In the genomic region with DNA sequence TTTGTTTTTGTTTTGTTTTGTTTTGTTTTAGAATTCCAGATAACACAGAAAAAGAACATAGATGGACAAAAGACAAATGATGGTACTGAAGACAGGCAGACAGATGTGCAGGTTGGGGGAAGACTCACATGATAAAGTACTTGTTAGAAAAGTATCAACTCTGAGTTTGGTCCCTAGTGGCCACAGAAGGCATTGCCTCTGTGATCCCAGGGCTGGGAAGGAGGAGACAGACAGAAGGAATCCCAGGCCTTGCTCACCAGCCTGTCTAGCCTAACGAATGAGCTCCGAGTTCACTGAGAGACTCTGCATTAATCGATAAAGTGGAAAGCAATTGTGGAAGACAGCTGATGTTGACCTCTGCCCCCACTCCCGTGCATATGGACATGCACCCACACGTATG, we compare ENCODE assay signal across 13 mouse cellular contexts. TPM values are rescaled to one million over a fixed set of nuclear protein-coding genes. Genes with fewer than 3 reads are reported as not detected.
DNase-seq lines count a peak whose midpoint lies in the region; ATAC-seq and TF ChIP-seq lines count a peak whose summit lies in the region.
"Had no signal": no experiment of that assay in that cellular context is flagged by ENCODE, and none has a peak within 500 bp of the region (broad histone marks: within the 10 kb centered on the region; RNA-seq: fewer than 3 reads in every experiment).

No protein-coding gene starts in this region.

- TF ChIP-seq EP300 in liver, postnatal 0 days (IDR thresholded peaks at IDR 0.05; ENCODE audit: low read depth): no peak

- no peak overlapping the region for H3K9ac ChIP-seq in liver, postnatal 0 days (replicated peaks)
- no peak overlapping the region for H3K9ac ChIP-seq in liver, embryonic 12.5 days
- H3K9ac ChIP-seq: embryonic facial prominence, embryonic 13.5 days; limb, embryonic 12.5 days had no signal

- 53% methylated on average over 5 of the region's 5 CpGs for WGBS in liver, postnatal 0 days (ENCODE audit: insufficient replicate concordance)
- 54% methylated on average over 5 of the region's 5 CpGs for WGBS in liver, embryonic 12.5 days (ENCODE audit: insufficient replicate concordance)

- no peak overlapping the region for H3K4me2 ChIP-seq in liver, postnatal 0 days (ENCODE audit: low read depth, low read length)
- H3K4me2 ChIP-seq in liver, embryonic 12.5 days: no peak overlapping the region
- H3K4me2 ChIP-seq: embryonic facial prominence, embryonic 13.5 days; limb, embryonic 12.5 days had no signal

- intact Hi-C loops in gastrocnemius, adult 2 months (cut with DNase I): no loop called here

- peak; percentile 56 for TF ChIP-seq CTCF in gastrocnemius, adult 2 months (IDR thresholded peaks at IDR 0.05)
- TF ChIP-seq CTCF in liver, postnatal 0 days (IDR thresholded peaks at IDR 0.05; ENCODE audit: low read depth): peak; percentile 60

- no peaks in the 10 kb centered on the region for H3K36me3 ChIP-seq in liver, postnatal 0 days (replicated peaks; ENCODE audit: insufficient read depth, low read length)
- no peaks in the 10 kb centered on the region for H3K36me3 ChIP-seq in liver, embryonic 12.5 days
- H3K36me3 ChIP-seq: embryonic facial prominence, embryonic 13.5 days; limb, embryonic 12.5 days had no signal

- DNase-seq in gastrocnemius, adult 2 months: no peak
- no peak for DNase-seq in gastrocnemius, adult 8-10 months (ENCODE audit: low spot score in 2 of 2)
- no peak for DNase-seq in liver, postnatal 0 days
- peak; percentile 65 for DNase-seq in embryo, embryonic 10 days (ENCODE audit: low spot score)
- DNase-seq in thymus, postnatal 0 days (ENCODE audit: low spot score): peak; percentile 30
- no peak for DNase-seq in left cerebral cortex, adult 8-10 months (ENCODE audit: low spot score in 2 of 2)
- DNase-seq in c-Kit-positive CD71-positive TER-119-positive erythroid progenitor cells, embryonic 14.5 days (ENCODE audit: low spot score): no peak
- DNase-seq: gastrocnemius, postnatal 36 days; right cerebral cortex, postnatal 4 days had no signal

- H3K27ac ChIP-seq in gastrocnemius, adult 2 months: no peak overlapping the region
- no peak overlapping the region for H3K27ac ChIP-seq in liver, postnatal 0 days (ENCODE audit: low read depth)
- no peak overlapping the region for H3K27ac ChIP-seq in liver, embryonic 12.5 days
- H3K27ac ChIP-seq: embryonic facial prominence, embryonic 13.5 days; limb, embryonic 12.5 days had no signal

- no peak for ATAC-seq in liver, postnatal 0 days
- ATAC-seq in liver, embryonic 12.5 days: no peak

- H3K4me3 ChIP-seq in gastrocnemius, adult 2 months: no peak overlapping the region
- no peak overlapping the region for H3K4me3 ChIP-seq in liver, postnatal 0 days (ENCODE audit: low read depth, low read length)
- no peak overlapping the region for H3K4me3 ChIP-seq in liver, embryonic 12.5 days
- H3K4me3 ChIP-seq: embryonic facial prominence, embryonic 13.5 days; limb, embryonic 12.5 days; myocyte had no signal

- H3K9me3 ChIP-seq in liver, postnatal 0 days (ENCODE audit: low read length): no peaks in the 10 kb centered on the region
- H3K9me3 ChIP-seq in liver, embryonic 12.5 days (replicated peaks): no peaks in the 10 kb centered on the region
- H3K9me3 ChIP-seq: embryonic facial prominence, embryonic 13.5 days; limb, embryonic 12.5 days had no signal

- peaks cover 22% of the 10 kb centered on the region for H3K27me3 ChIP-seq in liver, postnatal 0 days (ENCODE audit: insufficient read depth, low read length)
- peaks cover 37% of the 10 kb centered on the region for H3K27me3 ChIP-seq in liver, embryonic 12.5 days (replicated peaks)

- H3K4me1 ChIP-seq in liver, postnatal 0 days (ENCODE audit: insufficient read depth): peaks cover 2% of the 10 kb centered on the region
- peaks cover 6% of the 10 kb centered on the region; the same call in 1 of the 2 replicates for H3K4me1 ChIP-seq in liver, embryonic 12.5 days

RNA-seq across cellular contexts. Expression of gene Mafb, which starts 10.7 kb away (rescaled TPM):
- total RNA-seq in gastrocnemius, adult 2 months (2021): 10 to 100 TPM; 86.4 to 94.2 TPM
- 10 to 100 TPM in 3 of 4 experiments, 1 to 10 TPM in 1; 9.1 to 25.8 (median 17.9) TPM for total RNA-seq in gastrocnemius, adult 8-10 months (2022)
- polyA plus RNA-seq in liver, postnatal 0 days (2015; fragmentation: Nextera tagmentation; extraction: Ambion mirVana): 9.2 and 11.6 TPM in 2 replicates
- polyA plus RNA-seq in liver, embryonic 12.5 days (2016; fragmentation: Nextera tagmentation; extraction: Ambion mirVana): 3.0 and 3.1 TPM in 2 replicates
- 8.5 and 10.7 TPM in 2 replicates for polyA plus RNA-seq in thymus, postnatal 0 days (2015; fragmentation: Nextera tagmentation; extraction: Ambion mirVana)
- 10 to 100 TPM; 16.9 to 27.8 (median 21.4) TPM for total RNA-seq in left cerebral cortex, adult 8-10 months (2022)

RNA-seq across cellular contexts. Expression of gene Gm826, which starts 22.2 kb away (rescaled TPM):
- total RNA-seq in gastrocnemius, adult 2 months (2021): 1 to 10 TPM; 4.0 to 8.3 TPM
- total RNA-seq in gastrocnemius, adult 8-10 months (2022): 1 to 10 TPM; 1.6 to 3.4 (median 2.1) TPM
- polyA plus RNA-seq in liver, postnatal 0 days (2015; fragmentation: Nextera tagmentation; extraction: Ambion mirVana): 1.2 and 1.6 TPM in 2 replicates
- polyA plus RNA-seq in liver, embryonic 12.5 days (2016; fragmentation: Nextera tagmentation; extraction: Ambion mirVana): 6.1 and 8.2 TPM in 2 replicates
- 0.75 and 1.7 TPM in 2 replicates for polyA plus RNA-seq in thymus, postnatal 0 days (2015; fragmentation: Nextera tagmentation; extraction: Ambion mirVana)
- under 1 TPM in 2 of 4 experiments, not detected in 2; 0.65 to 0.75 TPM for total RNA-seq in left cerebral cortex, adult 8-10 months (2022)
- polyA plus RNA-seq: embryonic facial prominence, embryonic 13.5 days; limb, embryonic 12.5 days; myocyte had no signal

Comparison
In these comparisons a context has a peak if more than half of its experiments do, and no peak if none do; other contexts are left out.
1. DNase-seq: peak in embryo, embryonic 10 days (single experiment) and thymus, postnatal 0 days (single experiment); none in gastrocnemius, adult 2 months (single experiment), gastrocnemius, adult 8-10 months (0 of 2), liver, postnatal 0 days (single experiment), left cerebral cortex, adult 8-10 months (0 of 2) and c-Kit-positive CD71-positive TER-119-positive erythroid progenitor cells, embryonic 14.5 days (single experiment).